Mouse (Mus musculus) lung, postnatal 0 days (tissue): ENCODE measurements at regions not wholly inside any gene's neighbourhood (a gene's known extent, or its start where the extent isn't known, plus 50 kb on each side); places are given as distances from the start of the nearest gene placed in this dataset.

ENCODE experiments used
- ATAC-seq: fragments of 200-750 bp; cut with Nextera tagmentation; 2 replicates; pipeline ENCODE4 v1.8.0; 2017; ENCODE audit warnings: moderate library complexity
- DNase-seq: peaks from one replicate; pipeline ENCODE4 v3.0.0-alpha.2; 2016; ENCODE audit warnings: low spot score
- H3K27ac ChIP-seq: fragments of 300-500 bp; sonication (generic); 2 replicates; pipeline ENCODE4 v1.5.1; 2014; ENCODE audit warnings: antibody characterized with exemption, mild to moderate bottlenecking, low read length, mixed read lengths
- H3K27me3 ChIP-seq: fragments of 300-500 bp; sonication (generic); replicated peaks from 2 replicates; pipeline ENCODE4 v1.6.1; 2014; ENCODE audit warnings: low read length, mixed read lengths; ENCODE audit not compliant: insufficient read depth
- H3K36me3 ChIP-seq: fragments of 300-500 bp; sonication (generic); 2 replicates; pipeline ENCODE4 v1.6.1; 2014; ENCODE audit warnings: low read length, mixed read lengths; ENCODE audit not compliant: insufficient read depth
- H3K4me1 ChIP-seq: fragments of 300-500 bp; sonication (generic); 2 replicates; pipeline ENCODE4 v1.6.1; 2014; ENCODE audit warnings: antibody characterized with exemption, low read depth, low read length, mixed read lengths; ENCODE audit not compliant: insufficient read depth
- H3K4me2 ChIP-seq: fragments of 300-500 bp; sonication (generic); replicated peaks from 2 replicates; pipeline ENCODE4 v1.6.1; 2014; ENCODE audit warnings: low read depth, mild to moderate bottlenecking, low read length, moderate library complexity, mixed read lengths
- H3K4me3 ChIP-seq: fragments of 300-500 bp; sonication (generic); 2 replicates; pipeline ENCODE4 v1.5.1; 2014; ENCODE audit warnings: low read depth, low read length
- H3K9ac ChIP-seq: fragments of 300-500 bp; sonication (generic); replicated peaks from 2 replicates; pipeline ENCODE4 v1.6.1; 2014; ENCODE audit warnings: low read depth, mild to moderate bottlenecking
- H3K9me3 ChIP-seq: fragments of 300-500 bp; sonication (generic); 2 replicates; pipeline ENCODE4 v1.6.1; 2016; ENCODE audit warnings: low read length, mixed read lengths
- CTCF ChIP-seq: IDR thresholded peaks from 2 replicates; pipeline ENCODE4 v1.5.1; 2016; ENCODE audit warnings: antibody characterized with exemption, mild to moderate bottlenecking
- EP300 ChIP-seq: IDR thresholded peaks from 2 replicates; pipeline ENCODE4 v1.6.1; 2016; ENCODE audit warnings: antibody characterized with exemption, mild to moderate bottlenecking, control low read depth
- WGBS: fragments of 180-500 bp; shearing (Covaris S2); extraction: QIAGEN DNeasy Blood & Tissue Kit; methylation state at CpG from one replicate; pipeline ENCODE4 v1.1.7; 2014; 5-methylcytosine and 5-hydroxymethylcytosine counted together

- ATAC-seq (no peak), DNase-seq (no peak)
- no peak overlapping the region for H3K27ac ChIP-seq
- H3K36me3 ChIP-seq, result no peaks in the 10 kb centered on the region
- TF ChIP-seq CTCF (no peak), EP300 (no peak)
- H3K4me1 ChIP-seq, result peaks cover 6% of the 10 kb centered on the region; the same call in 1 of the 2 replicates
- H3K9ac ChIP-seq, result no peak overlapping the region
- 89% methylated on average over 6 of the region's 6 CpGs for WGBS
- H3K27me3 ChIP-seq, result no peaks in the 10 kb centered on the region
- H3K4me2 ChIP-seq, result no peak overlapping the region
- no peak overlapping the region for H3K4me3 ChIP-seq
- H3K9me3 ChIP-seq, result no peaks in the 10 kb centered on the region
Observed at GRCm38 (mm10) chr10:25064701-25065362, 137.5 kb upstream of the Arg1 start.

GRCm38 (mm10) chr10:25061402-25062055, 134.2 kb upstream of the Arg1 start:
- no peak overlapping the region for H3K9ac ChIP-seq
- no peaks in the 10 kb centered on the region for H3K27me3 ChIP-seq
- peaks cover 6% of the 10 kb centered on the region; the same call in 1 of the 2 replicates for H3K4me1 ChIP-seq
- 7% methylated on average over 13 of the region's 13 CpGs for WGBS
- H3K9me3 ChIP-seq, result no peaks in the 10 kb centered on the region
- peak; percentile 69 for DNase-seq
- H3K36me3 ChIP-seq, result no peaks in the 10 kb centered on the region
- no peak overlapping the region for H3K27ac ChIP-seq
- peak; percentile 67 for TF ChIP-seq EP300
- TF ChIP-seq CTCF, result no peak
- no peak overlapping the region for H3K4me3 ChIP-seq
- H3K4me2 ChIP-seq, result no peak overlapping the region
- peak; percentile 84 for ATAC-seq

- H3K4me1 ChIP-seq, result peaks cover 6% of the 10 kb centered on the region; the same call in 1 of the 2 replicates
- H3K27ac ChIP-seq, result no peak overlapping the region
- H3K27me3 ChIP-seq, result no peaks in the 10 kb centered on the region
- TF ChIP-seq EP300 (no peak), CTCF (no peak)
- no peak overlapping the region for H3K9ac ChIP-seq
- no peak for DNase-seq
- no peaks in the 10 kb centered on the region for H3K9me3 ChIP-seq
- H3K36me3 ChIP-seq, result no peaks in the 10 kb centered on the region
- H3K4me2 ChIP-seq, result no peak overlapping the region
- WGBS, result 73% methylated on average over 11 of the region's 11 CpGs
- no peak for ATAC-seq
- no peak overlapping the region for H3K4me3 ChIP-seq
Observed at GRCm38 (mm10) chr10:25058694-25059093, 131.4 kb upstream of the Arg1 start.

- H3K27ac ChIP-seq, result no peak overlapping the region
- DNase-seq (no peak), ATAC-seq (no peak)
- TF ChIP-seq CTCF (0 out of 2 replicates have a peak, but pooled peaks have one; percentile 4), EP300 (no peak)
- no peak overlapping the region for H3K4me2 ChIP-seq
- no peak overlapping the region for H3K4me3 ChIP-seq
- H3K9me3 ChIP-seq, result no peaks in the 10 kb centered on the region
- WGBS, result 54% methylated on average over 3 of the region's 3 CpGs
- no peaks in the 10 kb centered on the region for H3K4me1 ChIP-seq
- no peaks in the 10 kb centered on the region for H3K27me3 ChIP-seq
- H3K36me3 ChIP-seq, result no peaks in the 10 kb centered on the region
- no peak overlapping the region for H3K9ac ChIP-seq
Observed at GRCm38 (mm10) chr10:25051998-25052397, 124.7 kb upstream of the Arg1 start.

- Histone ChIP-seq H3K36me3 (no peaks in the 10 kb centered on the region), H3K4me1 (no peaks in the 10 kb centered on the region), H3K9me3 (no peaks in the 10 kb centered on the region), H3K9ac (no peak overlapping the region), H3K27ac (no peak overlapping the region), H3K4me3 (no peak overlapping the region), H3K27me3 (no peaks in the 10 kb centered on the region), H3K4me2 (no peak overlapping the region)
- WGBS, result 77% methylated on average over 5 of the region's 5 CpGs
- no peak for DNase-seq
- ATAC-seq, result no peak
- TF ChIP-seq EP300 (no peak), CTCF (no peak)
Observed at GRCm38 (mm10) chr10:25051368-25051874, 124.1 kb upstream of the Arg1 start.

- no peaks in the 10 kb centered on the region for H3K36me3 ChIP-seq
- WGBS, result 84% methylated on average over 4 of the region's 4 CpGs
Observed at GRCm38 (mm10) chr10:25041221-25041620, 113.9 kb upstream of the Arg1 start.

More at GRCm38 (mm10) chr10:25041221-25041620, 113.9 kb upstream of the Arg1 start:
- no peak for DNase-seq
- no peaks in the 10 kb centered on the region for H3K27me3 ChIP-seq
- H3K4me2 ChIP-seq, result no peak overlapping the region
- H3K4me3 ChIP-seq, result no peak overlapping the region
- no peaks in the 10 kb centered on the region for H3K4me1 ChIP-seq
- no peak overlapping the region for H3K9ac ChIP-seq
- no peaks in the 10 kb centered on the region for H3K9me3 ChIP-seq
- ATAC-seq, result no peak
- no peak overlapping the region for H3K27ac ChIP-seq
- TF ChIP-seq CTCF, result no peak
- no peak for TF ChIP-seq EP300
